Mouse (Mus musculus): ENCODE results near the gene BC052040. TPM values are rescaled to one million over a fixed set of nuclear protein-coding genes. Genes with fewer than 3 reads are reported as not detected.
A peak's percentile ranks its signal among the peaks of the same experiment; 100 is the strongest.

Gene BC052040
- polyA plus RNA-seq, 1 experiment from 2014 or later, result 16.7 TPM

GRCm38 (mm10) chr2:115592651-115593119, 11.2 kb downstream of the BC052040 start:
- H3K4me1 ChIP-seq (ENCODE audit: control insufficient read depth, insufficient read depth, low read length), result peaks cover 16% of the 10 kb centered on the region
- no peaks in the 10 kb centered on the region for H3K9me3 ChIP-seq (replicated peaks; ENCODE audit: control insufficient read depth, low read length)
- WGBS (ENCODE audit: insufficient replicate concordance), result 58% methylated on average over 2 of the region's 2 CpGs
- H3K9ac ChIP-seq (ENCODE audit: low read depth, low read length), result no peak overlapping the region
- H3K4me2 ChIP-seq, result no peak overlapping the region
- no peak overlapping the region for H3K27ac ChIP-seq (ENCODE audit: low read depth, low read length)
- no peak for ATAC-seq (replicated peaks; ENCODE audit: insufficient number of reproducible peaks, low FRiP score, low TSS enrichment)
- no peak overlapping the region for H3K4me3 ChIP-seq (ENCODE audit: low read depth, low read length)
- no peaks in the 10 kb centered on the region for H3K36me3 ChIP-seq (ENCODE audit: control insufficient read depth, insufficient read depth, low read length)
- H3K27me3 ChIP-seq (ENCODE audit: control insufficient read depth, insufficient read depth, low read length), result no peaks in the 10 kb centered on the region

- H3K27me3 ChIP-seq (ENCODE audit: control insufficient read depth, insufficient read depth, low read length), result no peaks in the 10 kb centered on the region
- no peak overlapping the region for H3K4me3 ChIP-seq (ENCODE audit: low read depth, low read length)
- no peak overlapping the region for H3K9ac ChIP-seq (ENCODE audit: low read depth, low read length)
- H3K36me3 ChIP-seq (ENCODE audit: control insufficient read depth, insufficient read depth, low read length), result no peaks in the 10 kb centered on the region
- no peaks in the 10 kb centered on the region for H3K9me3 ChIP-seq (replicated peaks; ENCODE audit: control insufficient read depth, low read length)
- H3K4me1 ChIP-seq (ENCODE audit: control insufficient read depth, insufficient read depth, low read length), result peaks cover 9% of the 10 kb centered on the region; the same call in 1 of the 2 replicates
- no peak overlapping the region for H3K27ac ChIP-seq (ENCODE audit: low read depth, low read length)
- no peak for ATAC-seq (replicated peaks; ENCODE audit: insufficient number of reproducible peaks, low FRiP score, low TSS enrichment)
- WGBS (ENCODE audit: insufficient replicate concordance), result 73% methylated on average over 10 of the region's 10 CpGs
- no peak overlapping the region for H3K4me2 ChIP-seq
Observed at GRCm38 (mm10) chr2:115597017-115597416, 15.5 kb downstream of the BC052040 start.

GRCm38 (mm10) chr2:115598266-115598665, 16.8 kb downstream of the BC052040 start:
- Histone ChIP-seq H3K36me3 (ENCODE audit: control insufficient read depth, insufficient read depth, low read length) (no peaks in the 10 kb centered on the region), H3K9ac (ENCODE audit: low read depth, low read length) (no peak overlapping the region), H3K4me1 (ENCODE audit: control insufficient read depth, insufficient read depth, low read length) (peaks cover 4% of the 10 kb centered on the region; the same call in 1 of the 2 replicates), H3K27ac (ENCODE audit: low read depth, low read length) (no peak overlapping the region), H3K4me2 (no peak overlapping the region), H3K9me3 (replicated peaks; ENCODE audit: control insufficient read depth, low read length) (no peaks in the 10 kb centered on the region), H3K4me3 (ENCODE audit: low read depth, low read length) (no peak overlapping the region), H3K27me3 (ENCODE audit: control insufficient read depth, insufficient read depth, low read length) (no peaks in the 10 kb centered on the region)
- 82% methylated on average over 5 of the region's 5 CpGs for WGBS (ENCODE audit: insufficient replicate concordance)
- ATAC-seq (replicated peaks; ENCODE audit: insufficient number of reproducible peaks, low FRiP score, low TSS enrichment), result no peak

GRCm38 (mm10) chr2:115600724-115601123, 19.2 kb downstream of the BC052040 start:
- Histone ChIP-seq H3K27ac (ENCODE audit: low read depth, low read length) (no peak overlapping the region), H3K9ac (ENCODE audit: low read depth, low read length) (no peak overlapping the region), H3K27me3 (ENCODE audit: control insufficient read depth, insufficient read depth, low read length) (no peaks in the 10 kb centered on the region), H3K4me3 (ENCODE audit: low read depth, low read length) (no peak overlapping the region), H3K4me1 (ENCODE audit: control insufficient read depth, insufficient read depth, low read length) (peaks cover 4% of the 10 kb centered on the region; the same call in 1 of the 2 replicates), H3K9me3 (replicated peaks; ENCODE audit: control insufficient read depth, low read length) (no peaks in the 10 kb centered on the region), H3K4me2 (no peak overlapping the region), H3K36me3 (ENCODE audit: control insufficient read depth, insufficient read depth, low read length) (no peaks in the 10 kb centered on the region)
- no peak for ATAC-seq (replicated peaks; ENCODE audit: insufficient number of reproducible peaks, low FRiP score, low TSS enrichment)
- WGBS (ENCODE audit: insufficient replicate concordance), result 65% methylated on average over 5 of the region's 5 CpGs

DNA sequence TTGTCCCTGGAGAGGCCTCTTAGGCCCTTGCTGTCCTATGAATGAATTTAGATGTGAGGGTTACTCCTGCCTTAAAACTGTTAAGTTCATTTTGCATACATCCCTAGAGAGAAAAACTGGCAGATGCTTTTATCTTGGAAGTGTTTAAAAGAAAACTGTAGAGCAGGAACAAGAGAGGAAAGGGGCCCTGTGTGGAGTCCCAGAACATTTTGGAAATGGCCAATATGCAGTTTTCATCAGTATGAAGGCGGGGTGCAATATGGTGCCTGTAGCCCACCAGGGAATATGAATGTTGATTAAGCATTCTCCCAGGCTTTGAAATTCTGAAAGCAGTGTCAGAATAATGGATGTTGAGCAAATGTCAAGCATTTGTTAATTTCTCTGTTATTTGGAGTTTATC, 19.8 kb downstream of the BC052040 start:
- H3K4me3 ChIP-seq (ENCODE audit: low read depth, low read length), result no peak overlapping the region
- H3K27me3 ChIP-seq (ENCODE audit: control insufficient read depth, insufficient read depth, low read length), result no peaks in the 10 kb centered on the region
- H3K4me2 ChIP-seq, result no peak overlapping the region
- ATAC-seq (replicated peaks; ENCODE audit: insufficient number of reproducible peaks, low FRiP score, low TSS enrichment), result no peak
- no peaks in the 10 kb centered on the region for H3K9me3 ChIP-seq (replicated peaks; ENCODE audit: control insufficient read depth, low read length)
- no peak overlapping the region for H3K9ac ChIP-seq (ENCODE audit: low read depth, low read length)
- 97% methylated on average over 1 of the region's 1 CpGs for WGBS (ENCODE audit: insufficient replicate concordance)
- no peaks in the 10 kb centered on the region for H3K36me3 ChIP-seq (ENCODE audit: control insufficient read depth, insufficient read depth, low read length)
- peaks cover 4% of the 10 kb centered on the region; the same call in 1 of the 2 replicates for H3K4me1 ChIP-seq (ENCODE audit: control insufficient read depth, insufficient read depth, low read length)
- H3K27ac ChIP-seq (ENCODE audit: low read depth, low read length), result no peak overlapping the region

DNA sequence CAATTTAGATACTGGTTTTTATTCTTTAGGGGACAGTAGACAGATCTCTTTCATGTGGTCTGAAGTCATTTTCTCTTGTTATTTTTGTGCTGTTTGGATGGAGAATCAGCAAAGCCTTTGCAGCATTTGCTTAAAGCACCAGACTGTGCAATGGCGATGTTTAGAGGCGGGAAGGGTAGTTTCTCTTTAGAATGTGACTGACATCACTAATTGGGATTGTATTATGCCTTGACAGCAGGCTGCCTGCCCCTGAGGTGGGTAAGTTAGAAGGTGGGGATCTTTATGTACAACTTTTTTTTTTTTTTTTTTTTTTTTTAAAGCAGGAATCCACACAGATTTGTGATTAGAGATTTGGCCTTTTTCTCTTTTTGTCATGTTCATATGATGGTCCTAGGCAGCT, 20.6 kb downstream of the BC052040 start:
- Histone ChIP-seq H3K4me3 (ENCODE audit: low read depth, low read length) (no peak overlapping the region), H3K9ac (ENCODE audit: low read depth, low read length) (no peak overlapping the region), H3K4me1 (ENCODE audit: control insufficient read depth, insufficient read depth, low read length) (peaks cover 1% of the 10 kb centered on the region; the same call in 1 of the 2 replicates), H3K36me3 (ENCODE audit: control insufficient read depth, insufficient read depth, low read length) (no peaks in the 10 kb centered on the region), H3K27ac (ENCODE audit: low read depth, low read length) (no peak overlapping the region), H3K27me3 (ENCODE audit: control insufficient read depth, insufficient read depth, low read length) (no peaks in the 10 kb centered on the region), H3K4me2 (no peak overlapping the region), H3K9me3 (replicated peaks; ENCODE audit: control insufficient read depth, low read length) (no peaks in the 10 kb centered on the region)
- 85% methylated on average over 2 of the region's 2 CpGs for WGBS (ENCODE audit: insufficient replicate concordance)
- ATAC-seq (replicated peaks; ENCODE audit: insufficient number of reproducible peaks, low FRiP score, low TSS enrichment), result no peak

DNA sequence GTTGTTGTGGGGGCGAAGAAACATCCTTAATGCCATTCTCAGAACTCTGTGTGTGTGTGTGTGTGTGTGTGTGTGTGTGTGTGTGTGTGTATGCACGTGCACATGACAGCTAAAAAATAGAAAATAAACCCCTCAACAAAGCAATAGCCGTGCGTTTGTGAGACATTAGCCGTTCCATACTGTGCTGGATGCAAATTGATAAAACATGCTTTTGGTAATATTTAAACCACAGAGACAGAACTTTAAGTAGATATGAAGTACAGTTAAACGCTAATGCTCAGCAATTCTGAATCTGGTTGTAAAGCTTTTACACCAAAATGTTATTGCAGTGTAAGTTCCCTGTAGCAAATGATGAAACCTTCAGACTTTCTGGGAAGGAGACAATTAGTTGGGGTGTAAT, 22.6 kb downstream of the BC052040 start:
- H3K4me1 ChIP-seq (ENCODE audit: control insufficient read depth, insufficient read depth, low read length), result no peaks in the 10 kb centered on the region; the same call in 1 of the 2 replicates
- no peaks in the 10 kb centered on the region for H3K36me3 ChIP-seq (ENCODE audit: control insufficient read depth, insufficient read depth, low read length)
- no peak overlapping the region for H3K4me3 ChIP-seq (ENCODE audit: low read depth, low read length)
- H3K9ac ChIP-seq (ENCODE audit: low read depth, low read length), result no peak overlapping the region
- no peak for ATAC-seq (replicated peaks; ENCODE audit: insufficient number of reproducible peaks, low FRiP score, low TSS enrichment)
- no peaks in the 10 kb centered on the region for H3K9me3 ChIP-seq (replicated peaks; ENCODE audit: control insufficient read depth, low read length)
- WGBS (ENCODE audit: insufficient replicate concordance), result 90% methylated on average over 6 of the region's 6 CpGs
- no peaks in the 10 kb centered on the region for H3K27me3 ChIP-seq (ENCODE audit: control insufficient read depth, insufficient read depth, low read length)
- no peak overlapping the region for H3K4me2 ChIP-seq
- H3K27ac ChIP-seq (ENCODE audit: low read depth, low read length), result no peak overlapping the region

GRCm38 (mm10) chr2:115605829-115606336, 24.4 kb downstream of the BC052040 start:
- Histone ChIP-seq H3K36me3 (ENCODE audit: control insufficient read depth, insufficient read depth, low read length) (no peaks in the 10 kb centered on the region), H3K9ac (ENCODE audit: low read depth, low read length) (no peak overlapping the region), H3K4me3 (ENCODE audit: low read depth, low read length) (no peak overlapping the region), H3K4me2 (no peak overlapping the region), H3K9me3 (replicated peaks; ENCODE audit: control insufficient read depth, low read length) (no peaks in the 10 kb centered on the region), H3K4me1 (ENCODE audit: control insufficient read depth, insufficient read depth, low read length) (peaks cover 4% of the 10 kb centered on the region; the same call in 1 of the 2 replicates), H3K27me3 (ENCODE audit: control insufficient read depth, insufficient read depth, low read length) (no peaks in the 10 kb centered on the region), H3K27ac (ENCODE audit: low read depth, low read length) (0 out of 2 replicates have a peak overlapping the region, but pooled peaks have one; percentile 2)
- WGBS (ENCODE audit: insufficient replicate concordance), result 21% methylated on average over 1 of the region's 1 CpGs
- no peak; the same call in 1 of the 2 replicates for ATAC-seq (replicated peaks; ENCODE audit: insufficient number of reproducible peaks, low FRiP score, low TSS enrichment)

DNA sequence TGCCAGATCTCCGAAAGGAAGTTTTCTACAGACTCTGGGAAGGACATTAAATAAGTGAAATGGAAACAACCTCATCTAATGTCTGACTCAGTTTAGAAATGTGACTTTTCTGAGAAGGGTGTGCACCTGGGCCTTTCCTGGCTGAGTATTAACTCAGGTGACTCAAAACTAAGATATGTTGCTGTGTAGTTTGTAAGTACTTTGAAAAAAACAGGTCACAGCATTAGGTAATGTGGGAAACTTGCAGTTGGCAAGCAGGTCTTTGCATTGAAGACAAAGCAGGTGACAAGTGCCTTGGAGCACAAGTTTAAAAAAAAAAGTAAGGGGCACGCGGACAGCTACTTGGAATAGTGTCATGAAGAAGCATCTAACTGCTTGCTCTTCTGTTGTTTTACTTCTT, 27.5 kb downstream of the BC052040 start:
- no peaks in the 10 kb centered on the region for H3K36me3 ChIP-seq (ENCODE audit: control insufficient read depth, insufficient read depth, low read length)
- no peak for ATAC-seq (replicated peaks; ENCODE audit: insufficient number of reproducible peaks, low FRiP score, low TSS enrichment)
- H3K9ac ChIP-seq (ENCODE audit: low read depth, low read length), result no peak overlapping the region
- 92% methylated on average over 3 of the region's 3 CpGs for WGBS (ENCODE audit: insufficient replicate concordance)
- H3K4me2 ChIP-seq, result no peak overlapping the region
- H3K27ac ChIP-seq (ENCODE audit: low read depth, low read length), result no peak overlapping the region
- H3K9me3 ChIP-seq (replicated peaks; ENCODE audit: control insufficient read depth, low read length), result no peaks in the 10 kb centered on the region
- peaks cover 4% of the 10 kb centered on the region; the same call in 1 of the 2 replicates for H3K4me1 ChIP-seq (ENCODE audit: control insufficient read depth, insufficient read depth, low read length)
- no peak overlapping the region for H3K4me3 ChIP-seq (ENCODE audit: low read depth, low read length)
- no peaks in the 10 kb centered on the region for H3K27me3 ChIP-seq (ENCODE audit: control insufficient read depth, insufficient read depth, low read length)
